Mouse (Mus musculus) megakaryocyte, embryonic 14.5 days (primary cell): ENCODE data around the gene Fam229b.

ENCODE experiments used
- FLI1 ChIP-seq: IDR thresholded peaks from 2 replicates; pipeline ENCODE4 v1.6.1; 2012; ENCODE audit warnings: low read length, inconsistent platforms, mixed read lengths
- GATA1 ChIP-seq: IDR thresholded peaks from 3 replicates; pipeline ENCODE4 v1.6.1; 2012; ENCODE audit warnings: mixed read lengths, low read length, inconsistent platforms, borderline replicate concordance

DNA sequence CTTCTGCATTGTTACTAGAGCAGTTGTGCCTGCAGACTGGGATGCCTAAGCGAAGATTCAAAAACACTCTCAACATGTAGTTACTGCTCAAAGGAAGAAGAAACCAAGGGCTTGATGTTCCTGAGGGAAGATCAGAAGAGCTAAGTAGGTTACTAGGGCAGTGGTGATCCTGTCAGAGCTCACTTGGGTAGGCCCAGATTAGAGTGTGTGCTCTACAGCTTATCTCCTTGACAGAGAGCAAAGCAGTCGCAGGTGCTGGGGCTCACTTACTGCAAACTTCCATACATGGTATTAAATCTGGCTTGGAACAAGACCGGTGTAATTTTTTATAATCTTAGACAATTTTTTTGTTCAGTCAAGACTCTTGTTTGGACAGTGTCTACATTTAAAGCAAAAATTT is 4.1 kb upstream of the Fam229b start:
- TF ChIP-seq GATA1 (no peak), FLI1 (no peak)
